Mouse (Mus musculus): ENCODE results near the gene Iba57. TPM values are rescaled to one million over a fixed set of nuclear protein-coding genes. Genes with fewer than 3 reads are reported as not detected.

The Iba57 gene
- total and polyA plus RNA-seq, 2 experiments from 2014 or later, result 11.1 to 13.8 TPM

DNA sequence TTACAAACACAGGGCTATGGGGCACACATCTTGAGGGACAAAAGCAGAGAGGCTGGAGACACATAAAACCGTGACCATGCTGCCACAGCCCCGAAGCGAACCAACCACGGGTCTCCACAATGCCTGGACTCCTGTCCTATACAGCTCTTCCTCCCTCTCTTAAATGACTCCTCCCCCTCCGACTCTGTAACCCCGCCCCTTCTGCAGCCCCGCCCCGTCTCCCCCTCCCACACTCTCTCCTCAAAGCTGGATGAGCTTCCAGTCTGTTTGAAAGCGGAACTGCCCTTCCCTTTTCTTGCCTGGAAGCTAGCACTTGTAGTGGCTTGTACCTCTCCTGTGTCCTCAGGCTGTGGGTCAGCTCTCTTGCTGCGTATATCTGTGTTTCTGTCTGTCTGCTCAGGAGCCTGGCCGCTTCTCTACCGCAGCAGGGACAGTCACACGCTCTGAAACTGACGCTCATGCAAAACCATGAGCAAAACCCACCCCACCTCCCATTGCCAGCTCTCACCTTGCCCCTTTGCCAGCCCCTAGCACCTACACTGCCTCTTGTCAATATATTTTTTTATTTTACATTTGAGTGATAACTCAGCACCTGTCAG is 21.7 kb downstream of the Iba57 start:
- H3K9me3 ChIP-seq (ENCODE audit: low read length), result no peaks in the 10 kb centered on the region
- H3K4me3 ChIP-seq (ENCODE audit: low read depth, low read length), result no peak overlapping the region
- DNase-seq (no peak), ATAC-seq (no peak)
- no peak overlapping the region for H3K9ac ChIP-seq
- H3K4me1 ChIP-seq (ENCODE audit: insufficient read depth), result no peaks in the 10 kb centered on the region
- no peak overlapping the region for H3K4me2 ChIP-seq (ENCODE audit: low read depth)
- no peaks in the 10 kb centered on the region for H3K36me3 ChIP-seq (ENCODE audit: insufficient read depth)
- H3K27ac ChIP-seq (ENCODE audit: low read depth, low read length), result no peak overlapping the region
- no peak for TF ChIP-seq CTCF (IDR thresholded peaks at IDR 0.05; ENCODE audit: low read depth)
- peaks cover 1% of the 10 kb centered on the region for H3K27me3 ChIP-seq (ENCODE audit: insufficient read depth, low read length)
- WGBS, result 16% methylated on average over 14 of the region's 14 CpGs

DNA sequence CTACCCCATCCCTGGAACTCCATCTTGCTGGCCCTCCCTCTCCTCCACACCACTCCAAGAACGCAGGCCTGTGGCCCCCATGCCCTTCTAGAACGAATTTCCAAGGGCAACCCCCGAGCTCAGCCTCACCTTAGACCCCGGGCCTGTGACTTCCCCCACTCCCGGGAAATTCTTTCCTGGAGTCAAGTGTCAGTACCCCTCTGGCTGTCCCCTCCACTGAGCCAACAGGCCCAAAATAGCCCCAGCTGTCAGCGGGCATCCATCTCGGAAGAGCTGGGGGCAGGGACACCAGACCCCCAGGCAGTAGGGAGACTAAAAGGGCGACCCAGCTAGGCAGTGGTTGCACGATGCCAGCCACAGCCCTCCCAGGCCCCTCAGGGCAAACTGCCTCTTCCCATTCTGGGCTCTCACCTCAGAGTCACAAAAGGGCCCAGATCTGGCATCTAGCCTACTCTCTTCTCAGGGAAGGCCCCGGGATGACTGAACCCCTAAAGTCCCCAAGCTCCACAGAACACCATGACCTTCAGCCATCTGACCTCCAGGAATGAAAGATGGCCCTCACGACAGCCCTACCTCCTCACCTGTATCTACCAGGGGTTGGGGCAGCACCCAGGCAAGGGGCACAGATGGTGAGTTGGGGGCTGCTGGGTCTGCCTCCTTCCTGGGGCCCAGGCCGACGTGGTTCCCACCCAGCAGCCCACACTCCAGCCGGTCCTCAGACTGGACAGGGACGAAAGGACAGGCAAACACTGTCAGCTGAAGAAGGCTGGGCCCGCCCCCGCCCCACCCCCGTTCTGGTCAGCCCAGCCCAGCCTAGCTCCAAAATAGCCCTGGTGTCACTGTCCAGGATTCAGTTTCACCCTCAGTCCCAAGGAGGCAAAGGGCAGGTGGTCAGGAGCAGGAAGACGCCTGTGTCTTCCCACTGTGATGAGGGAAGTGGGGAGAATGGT is 24.7 kb downstream of the Iba57 start:
- no peak for TF ChIP-seq CTCF (IDR thresholded peaks at IDR 0.05; ENCODE audit: low read depth)
- Histone ChIP-seq H3K9ac (no peak overlapping the region), H3K4me2 (ENCODE audit: low read depth) (no peak overlapping the region), H3K27ac (ENCODE audit: low read depth, low read length) (no peak overlapping the region), H3K27me3 (ENCODE audit: insufficient read depth, low read length) (peaks cover 31% of the 10 kb centered on the region), H3K36me3 (ENCODE audit: insufficient read depth) (no peaks in the 10 kb centered on the region), H3K4me1 (ENCODE audit: insufficient read depth) (no peaks in the 10 kb centered on the region), H3K9me3 (ENCODE audit: low read length) (no peaks in the 10 kb centered on the region), H3K4me3 (ENCODE audit: low read depth, low read length) (no peak overlapping the region)
- 71% methylated on average over 19 of the region's 19 CpGs for WGBS
- DNase-seq (no peak), ATAC-seq (no peak)

GRCm38 (mm10) chr11:59136994-59137706 is 26.4 kb downstream of the Iba57 start:
- ATAC-seq, result no peak
- no peaks in the 10 kb centered on the region for H3K36me3 ChIP-seq (ENCODE audit: insufficient read depth)
- no peak for DNase-seq
- WGBS, result 52% methylated on average over 12 of the region's 12 CpGs
- no peak overlapping the region for H3K9ac ChIP-seq
- TF ChIP-seq CTCF (IDR thresholded peaks at IDR 0.05; ENCODE audit: low read depth), result no peak
- no peaks in the 10 kb centered on the region for H3K9me3 ChIP-seq (ENCODE audit: low read length)
- peaks cover 38% of the 10 kb centered on the region for H3K27me3 ChIP-seq (ENCODE audit: insufficient read depth, low read length)
- no peak overlapping the region for H3K27ac ChIP-seq (ENCODE audit: low read depth, low read length)
- no peaks in the 10 kb centered on the region for H3K4me1 ChIP-seq (ENCODE audit: insufficient read depth)
- no peak overlapping the region for H3K4me2 ChIP-seq (ENCODE audit: low read depth)
- H3K4me3 ChIP-seq (ENCODE audit: low read depth, low read length), result no peak overlapping the region

- DNase-seq (peak; percentile 27), ATAC-seq (peak; percentile 20; the same call in 1 of the 2 replicates)
- peak within 1 kb of the TSS; percentile 2; the same call in 1 of the 2 replicates for H3K9ac ChIP-seq
- no peak within 1 kb of the TSS for H3K27ac ChIP-seq (ENCODE audit: low read depth, low read length)
- peak within 1 kb of the TSS; percentile 31 for H3K4me3 ChIP-seq (ENCODE audit: low read depth, low read length)
- no peak for TF ChIP-seq CTCF (IDR thresholded peaks at IDR 0.05; ENCODE audit: low read depth)
- H3K27me3 ChIP-seq (ENCODE audit: insufficient read depth, low read length), result peaks cover 38% of the 10 kb centered on the region
- WGBS, result 15% methylated on average over 44 of the region's 44 CpGs
- H3K9me3 ChIP-seq (ENCODE audit: low read length), result no peaks in the 10 kb centered on the region
- no peaks in the 10 kb centered on the region for H3K36me3 ChIP-seq (ENCODE audit: insufficient read depth)
- H3K4me1 ChIP-seq (ENCODE audit: insufficient read depth), result no peaks in the 10 kb centered on the region
- peak within 1 kb of the TSS; percentile 50 for H3K4me2 ChIP-seq (ENCODE audit: low read depth)
Observed at GRCm38 (mm10) chr11:59135904-59136452, 27.6 kb downstream of the Iba57 start, which contains the start of gene Obscn. TSS of gene Obscn (minus strand) at chr11:59136402.

GRCm38 (mm10) chr11:59135051-59135820 is 28.3 kb downstream of the Iba57 start:
- peak overlapping the region; percentile 2; the same call in 1 of the 2 replicates for H3K9ac ChIP-seq
- no peak for TF ChIP-seq CTCF (IDR thresholded peaks at IDR 0.05; ENCODE audit: low read depth)
- peak overlapping the region; percentile 50 for H3K4me2 ChIP-seq (ENCODE audit: low read depth)
- no peaks in the 10 kb centered on the region for H3K4me1 ChIP-seq (ENCODE audit: insufficient read depth)
- H3K36me3 ChIP-seq (ENCODE audit: insufficient read depth), result no peaks in the 10 kb centered on the region
- WGBS, result 5% methylated on average over 55 of the region's 55 CpGs
- ATAC-seq, result no peak; the same call in 1 of the 2 replicates
- DNase-seq, result no peak
- peak overlapping the region; percentile 31 for H3K4me3 ChIP-seq (ENCODE audit: low read depth, low read length)
- no peaks in the 10 kb centered on the region for H3K9me3 ChIP-seq (ENCODE audit: low read length)
- no peak overlapping the region for H3K27ac ChIP-seq (ENCODE audit: low read depth, low read length)
- H3K27me3 ChIP-seq (ENCODE audit: insufficient read depth, low read length), result peaks cover 38% of the 10 kb centered on the region

All from forebrain, postnatal 0 days (tissue).